Mouse (Mus musculus): Measurements from ENCODE around the gene Bmp3.

DNA sequence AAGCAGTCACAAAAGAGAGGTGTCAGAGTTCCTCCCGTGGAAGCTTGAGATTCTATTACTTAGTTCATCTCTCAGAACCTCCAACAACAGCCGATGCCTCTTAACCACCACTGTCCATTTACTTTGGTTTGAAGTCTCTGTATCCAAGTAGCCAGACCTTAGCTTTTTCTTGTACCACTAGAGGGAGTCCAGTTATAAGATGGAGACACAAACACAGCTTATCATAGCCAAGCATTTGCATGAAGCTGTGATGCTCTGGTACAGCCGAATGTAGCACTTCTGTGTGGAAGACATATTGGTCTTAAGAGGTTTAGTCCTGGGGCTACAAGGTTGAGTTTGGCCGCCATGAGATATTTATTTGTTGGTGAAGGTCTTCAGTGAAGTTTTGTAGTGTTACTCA, 48.1 kb downstream of the Bmp3 start:
- no peak for TF ChIP-seq POLR2A (IDR thresholded peaks at IDR 0.05; ENCODE audit: borderline replicate concordance, control insufficient read depth, low read depth, low read length)
- no peak for TF ChIP-seq CTCF (IDR thresholded peaks at IDR 0.05; ENCODE audit: control insufficient read depth, insufficient read depth, low read length)

Measured in bone marrow, adult 2 months (tissue).